Mouse (Mus musculus): ENCODE measurements around the gene Dcdc2b. TPM values are rescaled to one million over a fixed set of nuclear protein-coding genes. Genes with fewer than 3 reads are reported as not detected.

Dcdc2b gene
- total RNA-seq, 2 experiments from 2014 or later, result 2.9 to 7.7 TPM

DNA sequence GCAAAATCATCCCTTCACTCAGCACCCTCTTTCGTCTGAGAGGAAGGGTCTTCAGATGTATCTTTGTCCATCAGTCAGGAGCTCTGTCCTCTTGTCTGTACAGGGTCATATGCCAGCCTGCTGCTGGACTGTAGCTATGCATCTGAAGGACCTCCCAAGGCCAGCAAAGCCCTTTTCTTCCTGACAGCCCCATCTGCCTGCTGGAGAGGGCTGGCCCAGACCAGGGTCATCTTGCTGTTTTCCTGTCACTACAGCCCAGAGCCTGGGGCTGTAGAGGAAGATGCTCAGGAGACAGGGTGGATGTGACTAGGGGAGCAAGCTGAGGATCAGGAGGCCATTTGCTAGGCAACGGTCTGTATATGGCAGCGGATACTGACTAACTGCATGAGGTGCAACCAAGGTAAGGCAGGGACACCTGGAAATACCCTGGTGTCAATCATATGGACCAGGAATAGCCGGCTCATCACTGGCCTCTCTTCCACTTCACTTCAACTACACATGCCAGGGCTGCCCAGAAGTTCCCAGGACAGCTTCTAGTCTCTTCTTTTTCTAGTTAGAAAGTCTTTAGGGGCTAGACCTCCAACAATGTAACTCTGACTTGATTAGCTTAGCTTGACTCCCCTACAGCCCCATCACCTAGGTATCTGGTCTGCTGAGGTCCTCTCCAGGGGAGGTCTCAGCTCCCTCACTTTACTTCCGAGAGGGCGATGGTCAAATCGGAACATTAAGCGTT lies 8.9 kb upstream of the Dcdc2b start:
- intact Hi-C loops (cut with DNase I), result no loop called here
- no peak for DNase-seq (ENCODE audit: low spot score in 2 of 2)

DNA sequence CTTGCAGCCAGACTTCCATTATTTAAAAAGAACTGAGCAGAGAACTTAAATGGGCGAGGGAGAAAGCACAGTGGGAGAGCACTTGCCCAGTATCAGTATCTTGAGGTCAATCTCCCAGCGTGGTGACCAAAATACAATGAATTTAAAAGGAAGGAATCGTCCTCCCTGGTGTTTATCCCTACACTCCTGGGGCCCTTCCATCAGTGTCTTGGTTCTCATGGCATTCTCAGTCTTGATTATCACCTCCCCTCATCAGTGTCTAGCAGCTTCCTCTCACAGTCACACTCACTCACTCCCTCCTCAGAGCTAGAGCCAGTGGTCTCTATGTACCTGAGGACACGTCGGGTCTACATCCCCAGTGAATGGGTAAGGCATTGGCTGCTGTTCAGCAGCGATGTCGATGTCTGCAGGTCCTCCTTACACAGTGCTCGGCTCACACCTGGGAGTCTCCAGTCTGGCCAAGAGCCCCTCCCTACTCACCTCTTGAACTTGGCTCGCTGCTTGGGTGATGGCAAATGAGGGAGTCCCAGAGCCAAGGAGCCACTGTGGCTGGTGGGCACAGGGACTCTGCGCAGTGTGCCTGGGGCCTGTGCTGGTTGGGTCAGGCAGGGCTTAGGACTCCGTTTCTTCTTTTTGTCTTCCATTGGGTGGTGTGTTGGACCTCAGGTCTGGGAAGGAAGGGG lies 8.2 kb upstream of the Dcdc2b start:
- no peak for DNase-seq (ENCODE audit: low spot score in 2 of 2)
- intact Hi-C loops (cut with DNase I), result no loop called here

DNA sequence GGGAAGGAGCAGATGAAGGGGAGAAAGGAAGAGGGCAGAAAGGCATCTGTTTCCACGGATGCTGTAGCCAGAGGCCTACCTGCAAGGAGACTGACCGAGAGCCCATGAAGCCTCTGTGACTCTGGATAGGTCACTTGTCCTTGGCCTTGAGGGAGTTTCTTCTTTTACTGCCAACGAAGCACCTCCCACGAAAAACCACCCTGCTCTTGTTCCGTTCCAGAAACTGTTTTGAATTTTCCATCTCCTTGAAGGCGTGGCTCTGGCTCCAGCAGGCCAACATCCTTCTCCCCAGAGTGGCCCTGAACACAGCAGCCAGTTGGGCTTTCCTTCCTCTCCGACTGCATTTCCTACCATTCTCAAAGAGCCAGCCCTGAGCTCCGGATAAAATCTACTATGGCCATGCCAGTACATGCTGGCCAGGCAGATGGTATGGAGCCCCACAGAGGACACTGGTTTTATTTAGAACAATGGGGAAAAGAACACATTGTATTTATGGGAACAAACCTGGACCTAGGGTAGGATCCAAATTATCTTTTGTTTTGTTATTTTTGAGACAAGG lies 7.3 kb upstream of the Dcdc2b start:
- DNase-seq (ENCODE audit: low spot score in 2 of 2), result no peak
- intact Hi-C loops (cut with DNase I), result no loop called here

GRCm38 (mm10) chr4:129620419-129621282 lies 6.6 kb upstream of the Dcdc2b start:
- intact Hi-C loops (cut with DNase I), result no loop called here
- no peak for DNase-seq (ENCODE audit: low spot score in 2 of 2)

- intact Hi-C loops (cut with DNase I), result no loop called here
- peak; percentile 97 for DNase-seq (ENCODE audit: low spot score in 2 of 2)
These were observed 5.0 kb upstream of the Dcdc2b start, which contains the start of gene Iqcc for GRCm38 (mm10) chr4:129618786-129619691. Iqcc (minus strand) TSS chr4:129619099.

- DNase-seq (ENCODE audit: low spot score in 2 of 2), result no peak
- intact Hi-C loops (cut with DNase I), result no loop called here
These were observed 4.0 kb upstream of the Dcdc2b start for GRCm38 (mm10) chr4:129618031-129618430.

DNA sequence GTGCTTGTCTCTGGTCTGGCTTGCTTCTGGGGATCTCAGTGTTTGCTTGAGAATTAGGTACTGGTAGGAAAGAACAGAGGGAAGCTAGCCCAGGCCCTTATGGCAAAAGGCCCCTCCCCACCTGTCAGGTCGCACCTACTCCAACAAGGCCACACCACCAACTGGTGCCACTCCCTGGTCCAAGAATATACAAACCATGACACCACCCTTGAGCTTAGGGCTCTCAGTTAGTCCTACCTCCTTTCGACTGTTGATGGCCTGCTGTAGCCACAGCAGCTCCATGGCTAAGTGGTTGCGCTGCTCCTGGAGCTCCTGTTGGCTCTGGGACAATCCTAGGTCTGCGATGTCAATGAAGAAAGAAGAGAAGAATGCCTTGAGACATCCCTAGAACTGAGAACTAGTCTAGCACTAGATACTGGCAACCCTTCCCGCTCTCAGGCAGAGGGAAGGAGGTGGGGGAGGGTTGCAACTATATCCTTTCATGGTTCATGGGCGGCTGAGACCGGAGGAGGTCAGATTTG lies 3.1 kb upstream of the Dcdc2b start:
- intact Hi-C loops (cut with DNase I), result no loop called here
- no peak for DNase-seq (ENCODE audit: low spot score in 2 of 2)

- intact Hi-C loops (cut with DNase I), result no loop called here
- no peak for DNase-seq (ENCODE audit: low spot score in 2 of 2)
These were observed 2.6 kb upstream of the Dcdc2b start for GRCm38 (mm10) chr4:129616631-129617030.

GRCm38 (mm10) chr4:129615801-129616290 lies 1.8 kb upstream of the Dcdc2b start:
- intact Hi-C loops (cut with DNase I), result no loop called here

DNA sequence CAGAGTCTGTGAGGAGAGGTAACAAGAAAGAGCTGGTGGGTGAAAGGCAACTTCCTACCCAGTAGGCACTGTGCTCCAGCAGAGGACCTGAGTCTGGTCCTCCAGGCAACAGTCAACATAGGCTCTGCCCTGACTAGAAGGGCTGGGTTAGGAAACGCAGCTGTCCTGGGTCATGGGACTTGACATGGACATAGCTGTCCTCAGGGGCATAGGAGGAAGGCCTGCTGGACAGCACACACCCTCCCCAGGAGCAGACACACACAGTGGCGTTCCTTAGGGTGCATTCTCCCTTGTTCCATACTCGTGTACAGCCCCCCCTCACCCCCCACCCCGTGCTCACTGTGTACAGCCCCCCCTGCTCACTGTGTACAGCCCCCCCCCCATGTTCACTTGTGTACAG lies 3.6 kb downstream of the Dcdc2b start:
- intact Hi-C loops (cut with DNase I), result no loop called here
- DNase-seq (ENCODE audit: low spot score in 2 of 2), result no peak

More at GRCm38 (mm10) chr4:129615801-129616290, 1.8 kb upstream of the Dcdc2b start:
- DNase-seq (ENCODE audit: low spot score in 2 of 2), result peak in 1 of 2 experiments; percentile 31

DNA sequence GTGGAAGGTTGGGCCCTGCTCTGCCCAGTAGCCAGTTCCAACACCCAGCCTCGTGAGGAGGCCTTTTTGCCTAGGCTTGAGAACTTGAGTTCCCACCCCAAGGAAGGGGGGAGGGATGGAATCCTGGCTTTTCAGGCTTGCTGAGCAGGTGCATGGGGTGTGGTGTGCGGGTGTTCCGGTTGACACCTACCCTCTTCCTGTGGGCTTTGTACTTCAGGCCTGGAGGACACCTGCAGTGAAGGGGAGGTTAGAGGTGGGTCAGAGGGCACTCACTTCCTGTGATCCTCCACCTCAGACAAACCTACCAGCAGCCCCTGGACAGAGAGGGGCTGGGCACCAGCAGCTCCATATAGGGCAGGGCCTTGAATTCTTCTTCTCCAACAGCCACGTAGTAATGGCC lies 4.0 kb downstream of the Dcdc2b start:
- intact Hi-C loops (cut with DNase I), result no loop called here

DNA sequence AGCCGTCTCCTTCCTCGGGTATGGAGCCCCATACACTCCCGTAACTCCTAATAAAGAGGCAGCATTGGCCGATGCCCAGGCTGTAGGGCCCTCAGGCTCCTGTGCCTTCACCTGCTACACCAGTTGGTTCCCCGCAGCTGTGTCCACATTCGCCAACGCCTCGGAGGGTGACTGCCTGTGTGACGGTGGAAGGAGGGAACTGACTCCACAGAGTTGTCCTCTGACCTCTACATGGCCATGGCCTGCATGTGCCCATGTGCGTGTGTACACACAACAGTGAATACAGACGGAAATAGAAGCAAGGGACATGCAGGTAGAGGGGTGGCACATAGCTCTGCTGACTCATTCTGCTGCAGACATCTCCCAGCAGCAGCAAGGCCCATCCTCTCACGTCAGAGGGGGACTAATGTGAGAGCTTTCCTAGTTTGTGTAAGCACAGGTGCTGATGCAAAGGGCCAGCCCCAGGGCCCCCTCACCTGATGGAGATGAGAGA lies 4.9 kb downstream of the Dcdc2b start:
- no peak for DNase-seq (ENCODE audit: low spot score in 2 of 2)
- intact Hi-C loops (cut with DNase I), result loop anchor here (5.0 kb wide), 1 partner anchor 117 kb away; the partner anchor contains the start of genes Fam229a and Tssk3

More for the DNA sequence above, 4.0 kb downstream of the Dcdc2b start:
- DNase-seq (ENCODE audit: low spot score in 2 of 2), result no peak

DNA sequence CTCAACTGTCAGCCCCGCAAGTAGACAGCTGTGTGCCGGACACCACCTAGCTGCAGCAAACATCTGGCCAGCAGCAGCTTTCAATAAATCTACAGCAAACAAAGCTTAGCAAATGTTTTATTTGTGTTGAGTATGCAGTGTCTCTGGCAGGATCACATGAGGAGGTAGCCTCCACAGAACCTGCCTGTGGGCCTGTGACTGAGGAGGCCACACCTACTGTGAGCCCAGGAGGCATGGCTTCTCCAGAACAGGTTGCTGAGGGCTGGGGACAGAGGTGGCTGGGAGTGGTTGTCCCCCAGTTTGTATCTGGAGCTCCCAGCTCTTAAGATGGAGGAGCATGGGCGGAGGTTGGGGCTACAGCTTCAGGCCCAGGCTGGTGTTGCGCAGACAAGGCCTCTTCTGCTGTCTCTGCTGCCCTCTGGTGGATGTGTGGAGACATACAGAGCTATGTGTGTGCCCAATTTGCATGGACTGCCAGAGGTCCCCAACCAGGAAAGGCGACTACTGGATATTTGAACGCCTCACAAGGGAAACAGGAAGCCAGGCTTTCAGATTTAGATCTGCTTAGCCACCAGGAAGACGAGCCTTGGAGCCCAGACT lies 5.5 kb downstream of the Dcdc2b start:
- peak; percentile 69 to 77 for DNase-seq (ENCODE audit: low spot score in 2 of 2)
- intact Hi-C loops (cut with DNase I), result loop anchor here (5.0 kb wide), 1 partner anchor 116 kb away; the partner anchor contains the start of genes Fam229a and Tssk3

GRCm38 (mm10) chr4:129600233-129601158 lies 13.6 kb downstream of the Dcdc2b start, which contains the start of the genes Eif3i and Tmem234:
Eif3i (minus strand) TSS chr4:129600648.
Tmem234 (plus strand) TSS chr4:129600668.
- peak; percentile 85 for DNase-seq (ENCODE audit: low spot score in 2 of 2)
- intact Hi-C loops (cut with DNase I), result no loop called here

DNA sequence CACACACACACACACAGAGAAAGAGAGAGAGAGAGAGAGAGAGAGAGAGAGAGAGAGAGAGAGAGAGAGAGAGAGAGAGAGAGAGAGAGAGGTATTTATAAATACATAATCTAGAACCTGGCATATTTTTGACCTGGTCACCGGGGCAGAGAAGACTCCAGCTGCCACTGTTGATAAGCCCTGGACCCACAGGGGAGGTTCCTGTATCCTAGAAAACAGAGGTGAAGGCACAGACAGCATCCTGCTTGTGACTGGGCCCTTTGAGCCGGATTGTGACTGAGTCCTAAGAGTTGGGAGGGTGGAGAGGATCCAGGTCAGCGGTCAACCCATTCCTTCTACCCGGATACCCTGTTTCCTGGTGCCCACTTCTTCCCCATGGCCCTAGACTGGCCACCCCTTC lies 25.2 kb downstream of the Dcdc2b start:
- no peak for DNase-seq (ENCODE audit: low spot score in 2 of 2)
- intact Hi-C loops (cut with DNase I), result loop anchor here (5.0 kb wide), 1 partner anchor 37 kb away; no protein-coding TSS in a partner anchor

DNA sequence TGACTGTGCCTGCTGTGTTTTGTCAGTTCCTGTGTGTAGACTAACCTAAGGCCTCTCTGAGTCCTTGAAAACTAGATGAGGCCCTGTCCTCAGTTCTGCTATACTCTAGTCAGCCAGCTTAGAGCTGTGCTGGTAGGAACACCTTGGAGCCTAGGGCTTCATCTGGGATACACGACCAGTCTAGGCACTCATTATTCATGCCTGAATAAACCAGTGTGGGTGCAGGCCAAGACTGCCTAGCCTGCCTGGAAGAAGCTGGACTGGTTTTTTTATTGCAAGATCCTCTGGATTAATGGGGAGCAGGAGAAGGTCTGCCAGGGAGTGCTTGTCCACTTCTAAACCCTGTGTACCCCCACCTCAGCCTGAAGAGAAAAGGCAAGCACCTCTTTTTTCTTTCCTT lies 27.1 kb downstream of the Dcdc2b start:
- intact Hi-C loops (cut with DNase I), result loop anchor here (5.0 kb wide), 1 partner anchor 35 kb away; no protein-coding TSS in a partner anchor
- no peak for DNase-seq (ENCODE audit: low spot score in 2 of 2)
